Mouse (Mus musculus) kidney, adult 2 months (tissue): ENCODE data around the gene Slbp.

ENCODE experiments used
- CTCF ChIP-seq: fragments of 200-500 bp; conservative IDR thresholded peaks from 2 replicates; pipeline ENCODE4 v1.5.1; 2011; ENCODE audit warnings: low read depth, mild to moderate bottlenecking, control low read depth, low read length, moderate library complexity, mixed read lengths; ENCODE audit not compliant: insufficient read depth, insufficient read length
- POLR2A ChIP-seq: fragments of 200-500 bp; IDR thresholded peaks from one replicate; pipeline ENCODE4 v1.6.1; 2011; ENCODE audit warnings: low read depth, low read length, control low read depth

GRCm38 (mm10) chr5:33606631-33607030 is 45.7 kb downstream of the Slbp start:
- no peak for TF ChIP-seq CTCF
- TF ChIP-seq POLR2A: no peak
